Mouse (Mus musculus) thymus, postnatal 14 days (tissue): ENCODE results near the gene Rusc2.

ENCODE experiments used
- DNase-seq: peaks from one replicate; pipeline ENCODE4 v3.0.0; 2021

Rusc2 gene

GRCm38 (mm10) chr4:43381408-43382154, at the start of gene Rusc2:
TSS of gene Rusc2 (plus strand) at chr4:43381979.
- DNase-seq: peak; percentile 84

- no peak for DNase-seq
Measured at GRCm38 (mm10) chr4:43334771-43335170, 47.0 kb upstream of the Rusc2 start.

DNA sequence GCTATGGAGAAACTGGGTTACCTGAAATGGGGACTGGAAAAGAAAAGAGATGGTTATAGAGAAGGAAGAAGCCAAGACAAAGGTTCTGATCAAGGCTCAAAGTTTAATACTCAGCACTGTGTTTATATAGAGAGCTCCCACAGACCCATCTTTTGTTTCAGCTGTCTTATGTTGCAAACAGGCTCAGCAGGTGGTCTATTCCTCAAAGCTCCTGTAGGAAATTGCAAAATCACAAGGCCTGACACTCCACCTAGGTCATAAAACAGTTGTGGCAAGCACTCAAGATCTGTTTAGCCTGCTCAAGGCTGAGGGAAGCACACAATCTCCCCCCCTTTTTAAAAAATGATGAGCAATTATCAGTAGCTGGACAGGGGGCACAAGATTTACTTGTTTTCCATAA, 45.6 kb upstream of the Rusc2 start:
- DNase-seq: no peak

DNA sequence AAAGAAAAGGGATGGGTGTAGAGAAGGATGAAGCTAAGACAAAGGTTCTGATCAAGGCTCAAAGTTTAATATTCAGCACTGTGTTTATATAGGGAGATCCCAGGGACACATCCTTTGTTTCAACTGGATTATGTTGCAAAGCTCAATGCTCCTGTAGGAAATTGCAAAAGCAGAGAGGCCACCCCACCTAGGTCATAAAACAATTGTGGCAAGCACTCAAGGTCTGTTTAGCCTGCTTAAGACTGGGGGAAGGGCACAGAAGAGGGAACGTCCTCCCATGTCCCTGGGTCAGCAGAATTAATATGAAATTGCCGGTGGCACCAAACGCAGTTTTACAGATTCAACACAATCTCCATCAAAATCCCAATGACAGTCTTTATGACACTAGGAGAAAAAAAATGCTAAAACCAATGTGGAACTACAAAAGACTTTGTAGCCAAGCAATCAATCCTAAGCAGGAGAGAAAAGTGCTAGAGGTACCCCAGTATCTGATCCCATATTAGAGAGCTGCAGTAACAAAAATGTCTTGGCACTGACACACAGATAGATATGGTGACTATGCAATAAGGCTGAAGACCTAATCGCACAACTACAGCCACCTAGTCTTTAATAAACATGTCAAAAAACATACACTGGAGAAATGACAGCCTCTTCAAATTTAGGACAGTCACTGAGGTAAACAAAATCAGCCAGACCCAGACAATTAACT, 41.5 kb upstream of the Rusc2 start:
- DNase-seq: no peak

GRCm38 (mm10) chr4:43341276-43341891, 40.4 kb upstream of the Rusc2 start:
- no peak for DNase-seq

GRCm38 (mm10) chr4:43342443-43342842, 39.3 kb upstream of the Rusc2 start:
- DNase-seq: no peak

- DNase-seq: no peak
Measured at GRCm38 (mm10) chr4:43344932-43345331, 36.8 kb upstream of the Rusc2 start.

GRCm38 (mm10) chr4:43349206-43349605, 32.6 kb upstream of the Rusc2 start:
- DNase-seq: no peak

GRCm38 (mm10) chr4:43350038-43350560, 31.7 kb upstream of the Rusc2 start:
- DNase-seq: no peak

DNA sequence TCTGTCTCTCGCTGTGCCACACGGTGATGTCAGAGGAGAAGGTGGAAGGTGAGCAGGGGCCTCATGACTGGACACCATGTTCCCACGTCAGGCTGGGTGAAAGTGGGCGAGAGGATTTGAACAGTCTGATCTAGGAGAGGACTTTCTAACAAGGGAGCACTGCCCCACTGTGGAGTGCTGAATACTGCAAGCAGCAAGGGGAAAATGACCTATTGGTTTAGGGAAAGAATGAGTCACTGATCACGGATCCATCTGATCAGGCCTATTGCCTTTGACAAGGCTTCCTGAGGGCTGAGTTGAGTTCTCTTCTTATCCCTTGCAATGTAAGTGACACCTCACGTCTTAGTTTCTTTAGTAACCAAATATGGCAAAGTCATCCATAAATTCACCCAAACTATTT, 28.1 kb upstream of the Rusc2 start:
- no peak for DNase-seq

DNA sequence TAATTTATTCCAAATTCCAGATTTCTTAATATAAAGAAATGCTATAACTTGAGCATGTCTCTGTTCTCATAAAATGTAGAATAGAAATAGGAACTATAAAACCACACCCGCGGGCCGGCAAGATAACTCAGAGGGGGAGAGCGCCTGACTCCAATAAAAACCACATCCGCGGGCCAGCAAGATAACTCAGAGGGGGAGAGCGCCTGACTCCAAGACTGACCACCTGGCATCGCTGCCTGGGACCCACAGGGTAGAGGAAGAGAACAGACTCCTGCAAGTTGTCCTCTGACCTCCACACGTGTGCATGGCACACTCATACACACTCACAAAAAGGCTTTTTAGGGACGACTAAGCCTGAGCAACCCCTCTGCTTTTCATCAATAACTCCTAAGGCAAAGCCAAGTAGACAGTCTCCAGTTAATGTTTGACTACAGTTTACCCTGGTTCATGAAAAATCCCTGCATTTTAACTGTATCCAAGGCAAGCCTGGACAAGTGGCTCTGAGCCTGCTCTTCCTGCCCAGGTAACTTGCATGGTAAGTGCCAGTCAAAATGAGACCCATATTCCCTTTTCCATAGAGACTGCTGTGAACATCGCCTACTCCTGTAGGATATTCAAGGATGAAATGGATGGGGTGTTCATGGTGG, 16.7 kb upstream of the Rusc2 start:
- no peak for DNase-seq

DNA sequence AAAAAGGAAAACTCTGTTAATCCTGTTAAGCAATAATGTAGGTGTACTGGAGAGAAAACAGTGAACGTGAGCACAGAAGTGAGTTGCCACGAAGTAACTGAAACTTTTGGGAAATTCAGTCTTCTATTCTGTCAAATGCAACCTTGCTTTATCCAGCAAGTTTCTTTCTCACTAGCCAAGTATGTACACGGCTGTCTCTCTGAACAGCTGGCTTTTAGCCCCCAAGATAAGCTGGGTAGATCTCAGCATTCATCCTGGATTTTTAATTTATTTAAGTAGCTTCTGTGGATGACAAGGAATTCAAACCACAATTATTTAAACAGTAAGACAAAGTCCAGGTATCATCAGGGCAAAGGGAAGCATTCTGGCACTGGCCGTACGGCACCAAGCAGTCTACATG, 14.5 kb upstream of the Rusc2 start:
- DNase-seq: no peak

DNA sequence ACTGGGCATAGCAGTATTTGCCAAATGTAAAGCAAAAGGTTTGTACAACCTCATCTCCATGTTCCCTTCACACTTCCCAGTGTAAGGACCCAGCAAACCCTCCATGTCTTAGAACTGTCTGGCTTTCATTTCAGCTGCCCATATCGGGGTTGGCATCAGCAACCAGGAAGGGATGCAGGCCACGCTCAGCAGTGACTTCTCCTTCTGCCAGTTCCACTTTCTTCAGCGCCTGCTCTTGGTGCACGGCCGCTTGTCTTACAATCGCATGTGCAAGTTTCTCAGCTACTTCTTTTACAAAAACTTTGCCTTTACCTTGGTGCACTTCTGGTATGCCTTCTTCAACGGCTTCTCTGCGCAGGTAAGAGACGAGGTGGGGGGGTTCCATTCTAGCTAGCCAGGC, 14.0 kb upstream of the Rusc2 start:
- DNase-seq: no peak

DNA sequence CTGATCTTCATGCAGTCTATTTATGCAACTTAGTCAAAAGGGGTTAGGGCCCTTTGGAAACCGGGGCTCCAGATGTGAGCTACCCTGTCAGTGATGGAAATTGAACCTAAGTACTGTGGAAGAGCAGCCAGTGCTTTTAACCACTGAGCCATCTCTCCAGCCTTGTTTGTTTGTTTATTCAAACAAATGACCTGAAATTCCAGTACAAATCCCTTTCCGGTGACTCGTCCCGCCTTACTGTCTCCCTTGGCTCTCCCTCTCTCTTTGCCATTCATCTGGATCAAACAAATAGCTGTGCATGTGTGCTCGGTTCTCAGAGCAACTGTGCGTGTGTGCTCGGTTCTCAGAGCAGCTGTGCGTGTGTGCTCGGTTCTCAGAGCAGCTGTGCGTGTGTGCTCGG, 10.4 kb upstream of the Rusc2 start:
- DNase-seq: no peak

- DNase-seq: no peak
Measured at GRCm38 (mm10) chr4:43372155-43372554, 9.6 kb upstream of the Rusc2 start.

DNA sequence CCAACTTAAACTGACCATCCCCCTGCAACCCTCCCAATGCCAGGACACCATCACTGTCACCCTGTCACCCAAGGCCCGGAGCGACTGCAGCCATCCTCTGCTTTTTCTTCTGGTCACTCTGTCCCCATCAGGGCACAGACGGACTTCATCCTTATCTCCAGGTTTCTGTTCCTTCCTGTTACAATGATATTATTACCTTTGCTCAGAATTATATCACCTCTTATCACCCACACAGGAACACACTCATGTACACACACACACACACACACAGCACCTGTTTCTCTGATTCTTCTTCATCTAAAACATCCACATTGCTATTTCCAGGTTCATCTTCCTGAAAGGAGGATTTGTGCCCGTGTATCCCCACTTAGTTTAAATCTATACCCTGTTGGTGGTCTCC, 7.5 kb upstream of the Rusc2 start:
- no peak for DNase-seq

DNA sequence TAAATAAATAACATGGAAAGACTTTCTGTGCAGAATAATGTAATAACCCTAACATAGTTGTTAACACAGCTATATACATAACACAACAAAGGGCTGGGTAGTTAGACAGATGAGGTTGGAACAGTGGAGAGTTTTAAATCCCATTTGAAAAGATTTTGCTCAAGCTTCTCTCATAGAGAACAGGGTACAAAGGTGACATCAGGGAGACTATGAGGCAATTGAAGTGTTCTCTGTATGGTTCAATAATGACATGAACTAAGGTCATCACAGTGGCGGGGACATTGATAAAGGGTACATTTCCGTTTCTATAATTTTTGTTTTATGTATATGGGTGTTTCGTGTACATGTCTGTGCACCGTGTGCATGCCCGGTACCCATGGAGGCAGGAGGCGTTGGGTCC, 2.2 kb upstream of the Rusc2 start:
- DNase-seq: no peak

- DNase-seq: no peak
Measured at GRCm38 (mm10) chr4:43380951-43381350, 828 bp upstream of the Rusc2 start.

DNA sequence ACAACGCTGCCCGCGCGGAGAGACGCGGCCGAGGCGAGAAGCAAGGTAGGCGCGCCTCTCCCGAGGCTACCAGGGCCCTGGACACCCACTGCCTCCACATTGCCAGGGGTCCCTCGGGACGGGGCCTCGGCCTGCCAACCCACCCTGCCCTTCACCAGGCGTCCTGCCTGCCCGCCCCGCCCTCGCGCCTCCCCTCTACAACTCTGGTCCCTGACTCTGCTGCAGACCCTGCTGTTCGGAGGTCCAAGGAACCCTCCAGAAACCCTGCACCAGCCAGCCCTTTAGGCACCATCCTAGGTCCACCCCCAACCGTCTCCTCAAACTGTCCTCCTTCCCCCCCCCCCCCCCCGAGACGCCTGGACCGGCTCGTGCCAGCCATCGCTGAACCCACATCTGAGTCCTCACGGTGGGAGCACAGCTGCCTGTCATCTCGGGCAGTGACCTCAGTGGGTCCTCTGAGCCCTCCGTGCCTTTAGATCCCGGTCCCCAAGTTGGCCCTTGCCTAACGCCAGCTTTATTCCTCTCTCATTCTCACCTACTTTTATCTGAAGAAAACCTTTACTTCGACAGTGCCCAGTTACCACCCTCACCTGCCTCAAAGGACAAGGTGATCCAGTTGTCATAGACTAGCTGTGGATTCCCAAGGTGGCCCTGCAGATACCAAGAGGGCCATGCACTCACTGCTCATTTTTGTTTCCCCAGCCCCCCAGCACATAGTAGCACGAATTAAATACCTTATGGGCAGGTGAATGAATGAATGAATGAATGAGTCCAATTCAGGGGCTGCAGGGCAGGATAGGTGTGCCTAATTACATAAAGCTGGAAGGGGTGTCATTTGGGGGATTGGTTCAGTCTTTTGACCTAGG, 609 bp downstream of the Rusc2 start:
- DNase-seq: no peak

- no peak for DNase-seq
Measured at GRCm38 (mm10) chr4:43383246-43384082, 1.7 kb downstream of the Rusc2 start.

- DNase-seq: no peak
Measured at GRCm38 (mm10) chr4:43384083-43384460, 2.3 kb downstream of the Rusc2 start.

DNA sequence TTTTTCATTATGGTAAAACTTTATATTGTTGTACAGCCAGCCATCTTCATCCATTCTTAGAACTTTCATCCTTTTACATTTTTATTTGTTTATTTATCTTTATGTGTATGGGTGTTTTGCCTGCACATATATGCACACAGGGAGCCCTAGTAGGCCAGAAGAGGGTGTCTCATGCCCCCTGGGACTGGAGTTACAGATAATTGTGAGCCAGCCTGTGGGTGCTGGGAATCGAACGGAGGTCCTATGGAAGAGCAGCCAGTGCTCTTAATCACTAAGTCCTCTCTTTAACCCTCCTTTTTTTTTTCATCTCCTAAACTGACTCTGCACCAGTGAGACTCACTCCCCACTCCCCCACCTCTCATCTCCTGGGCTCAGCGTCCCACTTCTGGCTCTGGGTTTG, 2.8 kb downstream of the Rusc2 start:
- DNase-seq: no peak
